Mouse (Mus musculus) cerebellum, adult 9-11 months (tissue): Measurements from ENCODE around the gene Bag2.
"Not testable (repeated sequence)": the region's sequence is repeated elsewhere in the genome, so short reads cannot be mapped to it uniquely, and the experiment has no call there.

Source experiments
- DNase-seq: peaks from one replicate; pipeline ENCODE4 v3.0.0; 2022

Gene Bag2

DNA sequence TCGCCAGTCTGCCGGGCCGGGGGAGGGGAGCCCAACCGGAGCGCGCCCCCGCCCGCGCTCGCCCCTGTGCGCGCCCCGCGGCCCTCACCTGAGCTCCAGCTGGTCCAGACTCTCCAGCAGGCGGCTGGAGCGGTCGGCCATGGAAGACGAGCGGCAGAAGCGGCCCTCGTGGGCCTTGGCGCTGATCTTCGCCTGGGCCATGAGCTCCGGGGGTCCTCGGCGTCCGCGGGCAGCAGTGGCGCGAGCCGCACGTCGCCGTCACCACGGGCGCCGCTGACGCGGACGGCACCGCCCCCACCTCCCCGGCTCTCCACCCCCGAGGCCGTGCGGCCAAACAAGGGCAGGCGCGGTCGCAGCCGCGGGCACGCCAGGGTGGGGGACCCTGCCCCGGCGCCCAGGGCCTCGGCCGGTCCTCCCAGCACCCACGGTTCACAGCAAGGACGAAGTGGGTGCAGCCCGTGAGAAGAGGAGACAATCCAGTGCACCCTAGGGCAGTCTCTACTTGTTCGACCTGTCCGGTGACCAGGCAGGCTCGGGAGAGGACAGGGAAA is at the start of gene Bag2:
Gene Bag2, minus strand, starts transcription at position 305 of the 551 bp plus-strand sequence.
- DNase-seq: peak; percentile 76

DNA sequence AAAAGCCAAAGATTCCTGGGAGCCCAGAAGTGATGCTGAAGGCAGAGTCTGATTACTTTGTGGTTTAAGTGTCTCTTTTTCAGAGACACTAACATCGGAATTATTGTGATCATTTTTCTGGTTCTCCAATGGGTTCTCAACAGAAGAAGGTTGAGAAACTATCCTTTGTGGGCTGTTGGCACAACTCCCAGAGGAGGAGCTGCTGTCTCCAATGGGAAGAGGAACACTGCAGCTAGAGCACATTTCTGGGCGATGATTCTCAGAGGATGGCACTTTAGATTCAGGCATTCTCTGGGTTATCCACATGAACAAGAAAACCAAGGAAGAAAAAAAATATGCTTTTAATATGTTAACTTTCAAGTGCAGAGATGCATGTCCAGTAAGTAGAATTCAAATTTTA is 45.7 kb upstream of the Bag2 start:
- no peak for DNase-seq

DNA sequence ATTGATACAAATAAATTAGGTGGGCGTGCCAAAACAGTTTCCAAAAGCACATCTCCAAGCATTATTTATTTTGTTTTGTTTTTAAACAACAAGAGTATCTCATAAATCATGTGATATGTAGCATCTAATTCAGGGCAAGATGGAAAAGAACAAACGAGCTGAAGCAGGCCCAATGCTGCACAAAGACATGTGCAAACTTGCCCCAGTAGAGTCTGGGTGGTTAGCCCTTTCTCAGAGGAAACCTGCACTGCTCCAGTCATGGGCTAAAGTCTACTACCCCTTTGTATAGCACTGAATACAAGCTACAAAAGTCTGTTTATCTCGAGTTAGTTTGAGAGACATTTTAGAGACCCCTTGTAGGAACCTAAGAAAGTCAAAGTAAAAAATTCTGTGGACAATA is 42.0 kb upstream of the Bag2 start:
- no peak for DNase-seq

DNA sequence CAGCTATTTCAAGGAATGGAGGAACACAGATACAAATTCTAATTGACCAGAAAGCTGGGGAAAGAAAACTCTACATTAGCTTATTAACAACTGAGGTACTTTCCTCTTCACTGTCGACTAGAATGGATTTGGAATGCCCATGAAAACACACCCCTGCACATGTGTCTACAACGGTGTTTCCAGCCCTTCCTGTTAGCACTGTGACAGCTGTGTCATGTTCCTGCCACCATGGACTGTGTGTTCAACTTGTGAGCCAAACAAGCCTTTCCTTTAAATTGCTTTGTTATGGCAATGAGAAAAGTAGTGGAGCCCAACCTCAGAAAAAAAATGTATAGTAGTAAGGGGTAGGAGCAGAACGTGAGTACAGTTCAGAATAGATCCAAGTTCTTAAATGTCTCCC is 30.9 kb upstream of the Bag2 start:
- DNase-seq: no peak

DNA sequence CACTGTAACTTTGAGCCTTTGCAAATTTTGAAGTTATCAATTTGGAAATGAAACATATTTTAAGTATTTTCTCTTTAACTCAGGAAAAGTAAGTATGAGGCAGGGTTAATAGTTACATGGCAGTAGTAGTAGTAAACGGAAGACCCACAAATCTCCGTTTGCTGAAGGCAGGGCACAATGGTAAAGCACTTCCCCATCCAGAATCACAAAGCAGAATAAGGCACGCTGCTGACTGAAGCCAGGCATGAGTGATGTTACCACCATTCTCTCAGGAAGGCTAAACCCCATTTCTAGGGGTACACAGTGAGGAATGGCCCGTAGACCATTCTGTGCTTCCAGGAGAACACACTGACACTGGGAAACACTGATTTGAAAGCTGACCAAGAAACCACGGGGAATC is 30.5 kb upstream of the Bag2 start:
- DNase-seq: no peak

DNA sequence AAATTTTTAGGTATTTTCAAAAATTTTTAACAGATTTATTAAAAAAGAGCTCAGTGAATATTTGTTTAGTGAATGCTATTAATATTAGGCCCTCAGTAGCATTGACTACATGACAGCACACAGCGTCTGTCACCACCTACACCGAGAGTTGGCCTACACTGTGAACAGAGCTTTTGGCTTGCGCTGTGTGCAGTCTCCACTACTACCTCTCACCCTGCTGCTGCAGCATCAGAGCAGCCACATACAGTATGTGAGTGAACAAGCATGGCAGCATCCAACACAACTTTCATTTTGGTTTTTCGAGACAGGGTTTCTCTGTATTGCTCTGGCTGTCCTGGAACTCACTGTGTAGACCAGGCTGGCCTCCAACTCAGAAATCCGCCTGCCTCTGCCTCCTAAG is 27.0 kb upstream of the Bag2 start:
- DNase-seq: no peak

DNA sequence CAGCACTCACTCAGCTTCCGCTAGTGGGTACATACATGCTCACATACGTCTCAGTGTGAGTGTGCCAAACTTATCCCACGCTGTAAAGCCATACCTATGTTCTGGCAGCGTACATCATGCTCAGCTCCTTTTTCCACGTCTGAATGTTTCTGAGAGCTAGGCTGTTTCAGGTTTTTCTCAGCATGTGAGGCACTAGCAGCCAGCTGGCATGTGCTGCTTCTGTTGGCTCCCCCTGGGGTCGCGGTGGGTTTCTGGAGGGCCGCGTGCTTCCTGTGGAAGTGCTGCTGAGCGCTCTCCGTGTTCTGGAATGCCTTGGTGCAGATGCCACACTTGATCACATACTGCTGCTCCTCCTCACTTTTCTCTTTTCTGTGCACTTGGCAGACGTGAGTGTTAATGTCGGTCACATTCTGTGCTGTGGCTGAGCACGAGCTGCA is 18.6 kb upstream of the Bag2 start:
- DNase-seq: peak; percentile 32

DNA sequence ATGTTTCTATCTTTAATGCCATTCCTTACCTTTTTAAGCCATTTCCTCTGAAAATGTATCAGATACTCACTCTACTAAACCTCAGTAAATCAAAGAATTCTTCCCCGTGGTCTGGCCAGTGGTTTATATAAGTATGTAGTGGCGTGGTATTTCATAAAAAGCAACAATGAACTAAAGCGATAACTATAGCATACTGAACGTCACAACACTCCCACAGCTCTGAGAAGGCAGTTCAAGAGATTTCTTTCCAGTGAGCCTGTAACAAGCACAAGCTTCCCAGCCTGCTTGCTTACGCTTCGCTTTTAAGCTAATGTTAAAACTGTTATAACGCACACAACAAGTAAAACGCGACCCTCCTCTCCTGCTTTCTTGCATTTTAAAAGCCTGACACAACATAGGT is 14.5 kb upstream of the Bag2 start:
- no peak for DNase-seq

DNA sequence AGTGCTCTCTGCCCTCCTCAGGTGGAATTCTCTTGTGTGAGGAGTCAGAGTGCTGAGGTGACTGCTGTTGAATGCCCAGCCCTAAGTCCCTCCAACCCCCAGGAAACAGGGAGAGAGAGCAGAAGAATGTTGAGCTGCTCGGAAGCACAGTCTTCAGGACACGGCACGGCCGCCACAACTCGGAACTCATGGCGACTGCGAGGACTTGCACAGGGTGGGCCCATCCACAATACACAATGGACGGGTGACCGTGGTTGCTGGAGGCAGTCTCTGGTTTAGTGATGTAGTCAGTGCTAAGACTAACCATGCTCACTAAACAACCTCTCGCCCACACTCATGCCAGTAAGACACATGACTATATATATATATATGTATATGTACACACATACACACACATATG is 14.0 kb upstream of the Bag2 start:
- no peak for DNase-seq

DNA sequence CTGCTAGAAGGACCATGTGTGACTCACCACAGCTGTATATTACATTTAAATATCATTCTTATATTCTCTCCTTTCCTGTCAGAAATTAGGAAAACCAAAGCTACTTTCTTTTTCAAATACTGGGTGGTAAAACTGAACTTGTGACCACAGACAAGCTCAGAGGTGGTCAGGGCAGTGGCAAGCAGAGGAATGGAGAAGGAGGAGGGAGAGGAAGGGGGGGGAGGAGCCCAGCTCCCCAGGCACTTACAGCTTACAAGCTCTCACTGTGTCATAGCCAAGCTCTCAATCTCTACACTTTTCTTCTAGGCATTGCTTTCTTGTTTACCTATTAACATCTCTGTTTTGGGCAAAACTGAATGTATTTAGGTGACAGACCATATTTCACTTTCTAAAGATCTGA is 11.2 kb upstream of the Bag2 start:
- DNase-seq: no peak

DNA sequence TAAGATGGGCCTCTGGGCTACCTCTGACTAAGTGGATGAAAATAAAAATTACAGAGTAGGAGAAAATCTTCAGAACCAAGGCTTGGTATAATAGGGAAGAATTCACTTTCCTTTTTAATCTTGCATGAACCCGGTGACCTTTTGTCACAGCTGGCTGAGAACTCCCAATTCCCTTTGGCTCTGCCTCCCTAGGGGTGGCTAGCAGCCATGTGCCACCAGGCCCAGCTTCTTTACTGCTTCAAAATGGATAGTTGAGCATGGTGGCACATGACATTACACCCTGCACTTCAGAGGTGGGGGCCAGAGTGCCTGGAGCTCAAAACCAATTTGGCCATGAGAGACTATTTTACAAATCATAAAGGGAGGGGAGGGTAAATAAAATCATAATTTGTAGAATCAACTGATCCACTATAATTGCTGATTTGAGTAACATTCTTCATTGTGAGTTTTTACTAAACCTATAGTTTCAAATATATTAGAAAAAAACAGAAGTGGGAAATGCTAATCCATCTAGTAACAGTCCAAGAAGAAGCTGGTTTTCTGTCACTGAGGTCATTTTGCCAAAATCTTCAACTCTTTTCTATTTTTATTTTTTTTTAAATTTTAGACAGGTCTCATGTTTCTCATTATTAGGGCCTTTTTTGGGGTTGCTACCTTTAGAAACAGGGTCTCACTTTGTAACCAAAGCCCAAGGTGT is 10.6 kb upstream of the Bag2 start:
- no peak for DNase-seq

DNA sequence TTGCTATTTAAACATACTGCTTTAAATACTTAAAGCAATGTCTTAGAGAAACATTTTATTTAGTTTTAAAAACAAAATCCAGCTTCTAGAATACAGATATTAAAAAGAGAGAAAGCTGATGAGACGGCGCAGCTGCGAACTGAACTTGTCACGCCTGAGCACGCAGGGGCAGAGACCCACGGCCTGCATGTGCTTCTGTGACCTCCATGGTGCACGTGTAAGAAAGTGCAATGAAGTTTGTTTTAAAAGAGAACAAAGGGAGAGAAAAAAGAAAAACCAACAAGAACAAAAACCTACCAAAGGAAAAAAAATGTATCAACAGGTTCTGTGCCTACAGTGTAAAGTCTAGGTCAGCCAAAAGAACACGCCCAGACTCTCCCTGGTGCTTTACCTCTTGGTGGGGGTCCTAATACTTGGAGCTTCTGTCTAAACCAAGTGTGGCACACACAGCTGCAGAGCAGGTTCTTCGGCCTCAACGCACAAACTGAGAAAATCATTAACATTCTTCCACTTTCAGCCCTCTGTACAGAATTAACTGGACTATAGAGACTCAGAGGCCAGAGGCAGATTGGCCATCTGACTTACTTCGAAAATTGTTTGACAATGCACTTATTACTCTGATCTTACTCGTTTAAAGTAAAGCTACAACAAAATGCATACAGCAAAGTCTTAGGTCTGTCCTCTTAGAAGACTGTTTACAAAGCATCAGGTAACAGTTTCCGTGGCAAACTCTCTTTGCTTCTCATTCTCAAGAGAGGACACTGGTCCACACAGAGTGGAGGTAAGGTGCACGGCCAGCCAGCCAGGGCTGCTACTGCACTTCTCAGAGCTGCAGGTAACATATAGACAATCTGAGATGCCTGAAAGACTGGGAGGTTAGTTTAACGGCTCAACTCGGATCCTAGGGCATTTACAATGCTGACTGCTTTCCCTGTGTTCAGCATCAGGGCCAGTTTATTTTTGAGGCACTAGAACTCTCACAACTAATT is 9.2 kb upstream of the Bag2 start:
- DNase-seq: no peak

DNA sequence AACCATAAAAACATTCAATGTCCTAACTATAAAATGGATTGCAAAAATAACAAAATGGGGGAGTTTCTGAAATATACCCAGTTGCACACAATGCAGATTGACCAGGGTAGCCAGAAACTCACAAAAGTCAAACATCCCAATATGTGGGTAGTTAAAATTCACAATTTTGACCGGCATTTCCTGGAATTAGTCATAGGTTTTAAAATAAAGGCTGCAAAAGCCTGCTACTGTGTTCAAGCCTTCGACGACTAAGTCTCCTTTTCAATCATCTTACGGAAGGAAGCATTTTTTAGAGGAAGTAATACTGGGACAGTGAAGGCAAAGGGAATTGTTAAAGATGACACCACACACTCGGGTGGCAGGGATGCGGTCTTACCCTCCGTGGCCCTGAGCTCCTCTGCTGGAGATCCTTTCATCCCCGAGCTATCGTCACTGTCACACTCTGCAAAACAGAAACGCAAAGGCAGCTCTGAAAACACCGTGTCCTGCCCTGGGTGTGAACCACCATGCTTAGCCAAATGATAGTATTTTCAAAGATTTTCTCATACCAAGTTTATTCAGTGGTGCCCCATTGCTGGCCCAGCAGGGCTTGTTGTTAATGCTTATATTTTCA is 8.0 kb upstream of the Bag2 start:
- no peak for DNase-seq

DNA sequence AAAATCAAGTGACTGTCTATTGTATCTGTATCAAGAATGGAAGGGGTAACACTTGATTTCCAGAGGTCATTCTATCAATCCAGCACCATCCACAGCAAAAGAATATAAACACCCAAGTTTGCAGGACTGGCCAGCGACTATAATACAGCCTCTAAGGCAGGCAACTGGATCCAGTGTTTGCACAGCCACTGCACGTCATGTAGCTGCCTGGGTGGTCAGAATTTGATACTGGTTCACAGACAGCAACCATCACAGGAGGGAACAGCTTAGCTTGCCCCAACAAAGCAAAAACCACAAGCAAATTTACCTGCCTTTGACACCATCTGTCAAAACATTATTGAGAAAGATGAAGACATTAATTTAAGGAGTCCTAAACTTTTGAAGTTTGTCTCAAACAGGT is 6.2 kb upstream of the Bag2 start:
- DNase-seq: no peak

DNA sequence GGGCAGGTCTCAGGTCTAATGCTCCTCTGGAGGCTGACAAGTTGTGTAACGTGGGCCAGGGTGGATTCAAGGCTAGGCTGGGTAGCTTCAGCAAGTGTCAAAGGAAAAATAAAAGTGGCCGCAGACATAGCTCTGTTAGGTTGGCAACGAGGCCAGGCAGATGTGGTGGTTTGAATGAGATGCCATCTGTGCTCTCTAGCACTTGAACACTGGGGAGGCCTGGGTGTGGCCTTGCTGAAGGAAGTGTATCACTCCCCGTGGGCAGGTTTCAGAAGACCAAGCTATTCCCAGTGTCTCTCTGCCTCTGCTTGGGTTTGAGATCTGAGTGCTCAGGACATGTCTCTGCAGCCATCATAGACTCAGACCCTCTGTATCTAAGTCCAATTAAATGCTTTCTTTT is 893 bp upstream of the Bag2 start:
- DNase-seq: no peak

DNA sequence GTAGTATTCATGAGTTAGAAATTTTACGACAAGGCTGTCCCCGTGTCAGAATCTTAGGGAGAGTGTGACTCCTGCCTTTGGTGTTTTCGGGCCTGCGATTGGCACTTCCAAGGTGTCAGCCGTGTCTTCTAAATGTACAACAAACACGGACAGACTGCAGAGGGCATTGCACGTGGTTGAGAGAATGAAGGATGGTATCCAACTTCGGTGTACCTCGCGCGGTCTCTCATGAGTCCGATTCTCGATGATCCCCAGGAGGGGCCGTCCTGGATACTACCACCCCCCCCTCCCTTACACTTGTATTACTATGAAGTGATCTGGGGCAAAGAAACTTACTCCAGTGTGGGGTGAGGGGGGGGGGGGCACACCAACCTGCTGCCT is 572 bp downstream of the Bag2 start:
- no peak for DNase-seq

DNA sequence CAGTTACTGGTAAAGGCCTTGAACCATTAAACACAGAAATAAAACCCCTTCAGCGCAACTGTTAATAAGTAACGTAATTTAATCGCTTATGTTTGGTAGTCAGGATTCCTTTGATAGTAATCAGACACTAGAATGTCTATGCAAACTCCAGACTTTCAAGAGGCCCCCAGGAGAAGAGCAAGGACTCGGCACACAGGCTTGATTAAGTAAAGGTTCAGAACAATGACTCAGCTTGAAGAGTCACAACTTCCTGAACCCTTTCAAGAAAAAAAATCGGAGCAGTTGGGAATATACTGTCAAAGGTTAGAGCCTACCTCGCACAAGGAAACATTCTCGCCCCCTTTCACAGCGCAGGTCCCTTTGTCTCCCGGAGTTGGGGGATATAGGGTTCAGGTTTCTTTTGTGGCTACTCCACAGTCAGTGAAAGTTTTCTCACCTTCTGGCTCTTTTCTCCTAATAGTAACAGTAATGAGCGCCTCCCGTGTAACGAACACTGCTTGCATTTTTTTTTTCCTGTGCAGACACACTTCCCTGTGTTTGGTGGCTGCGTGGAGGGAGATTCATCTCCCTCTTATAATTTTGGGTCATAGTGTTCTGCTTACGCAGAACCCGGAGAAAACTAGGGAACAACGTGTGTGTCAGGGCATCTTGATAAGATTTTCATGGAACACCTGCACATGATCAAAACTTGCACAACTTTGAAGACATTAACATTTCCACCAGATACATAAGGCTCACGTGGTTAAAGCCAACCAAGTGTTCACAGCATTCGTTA is 1.1 kb downstream of the Bag2 start:
- DNase-seq: no peak

DNA sequence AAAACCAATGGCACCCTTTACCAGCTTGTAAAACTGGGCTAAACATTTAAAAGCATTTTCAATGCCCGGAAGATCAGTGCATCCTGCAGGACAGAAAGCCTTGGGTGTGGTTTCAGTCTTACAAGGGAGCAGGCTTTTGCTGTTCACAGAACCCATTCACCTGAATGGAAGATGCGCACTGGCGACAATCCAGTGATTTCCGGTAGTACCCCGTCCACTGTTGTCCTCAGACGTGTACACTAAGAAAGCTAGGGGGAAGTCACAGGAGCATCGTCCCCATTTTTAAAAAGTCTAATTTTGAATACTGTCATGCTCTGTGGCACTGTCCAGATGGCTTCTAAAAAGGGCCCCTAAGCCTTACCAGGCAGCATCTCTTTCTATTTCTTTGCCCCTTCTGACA is 1.8 kb downstream of the Bag2 start:
- DNase-seq: no peak

DNA sequence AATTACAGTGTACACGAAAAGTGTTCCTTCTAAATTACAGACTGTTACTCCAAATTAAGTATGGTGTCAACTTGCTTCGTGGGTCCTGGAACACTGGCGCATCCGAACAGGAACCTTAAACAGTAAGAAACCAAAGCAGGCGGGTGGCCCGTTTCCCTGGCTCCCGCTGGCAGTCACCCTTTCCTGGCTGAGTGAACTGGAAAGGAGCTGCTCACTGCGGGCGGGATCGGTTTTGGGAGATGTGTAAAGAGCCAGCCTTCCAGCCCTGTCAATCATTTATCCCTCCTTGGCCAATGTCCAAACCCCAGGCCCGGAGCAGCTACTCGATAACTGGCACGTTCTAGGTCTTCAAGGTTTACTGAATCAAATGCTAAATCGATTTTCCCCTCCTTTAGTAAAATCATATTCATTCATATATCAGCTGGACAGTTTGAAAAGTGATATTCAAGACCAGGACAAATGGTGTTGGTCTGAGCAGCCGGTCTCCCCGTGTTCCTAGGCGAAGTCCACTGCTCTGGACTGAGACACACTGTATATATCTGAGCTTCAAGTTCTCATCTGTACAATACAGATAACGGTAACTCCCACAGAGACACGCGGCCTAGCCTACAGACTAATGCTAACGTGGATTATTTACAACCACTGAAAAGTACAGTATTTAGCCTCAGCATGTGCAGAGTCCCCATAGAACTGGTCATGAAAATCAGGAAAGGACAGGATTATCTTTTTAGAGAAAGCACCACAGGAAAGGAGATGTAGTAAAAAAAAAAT is 2.4 kb downstream of the Bag2 start:
- no peak for DNase-seq

DNA sequence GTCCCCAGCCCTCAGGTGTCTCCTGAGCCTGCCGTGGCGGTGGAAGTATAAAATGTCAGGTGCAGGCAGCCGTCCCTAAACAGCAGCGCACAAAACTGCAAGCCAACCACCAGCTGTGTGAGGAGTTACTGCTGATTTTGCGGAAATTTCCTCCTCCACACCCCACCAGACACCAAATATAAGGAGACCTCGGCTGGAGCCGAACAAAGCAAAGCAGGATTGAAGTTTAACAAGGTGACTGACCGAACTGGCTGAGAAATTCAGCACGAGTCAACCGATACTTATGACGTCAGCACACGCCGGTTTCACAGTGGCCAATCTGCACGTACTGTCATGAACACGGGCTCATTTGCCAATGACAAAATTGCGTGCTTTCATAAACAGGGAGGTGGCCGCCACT is 3.5 kb downstream of the Bag2 start:
- DNase-seq: no peak

DNA sequence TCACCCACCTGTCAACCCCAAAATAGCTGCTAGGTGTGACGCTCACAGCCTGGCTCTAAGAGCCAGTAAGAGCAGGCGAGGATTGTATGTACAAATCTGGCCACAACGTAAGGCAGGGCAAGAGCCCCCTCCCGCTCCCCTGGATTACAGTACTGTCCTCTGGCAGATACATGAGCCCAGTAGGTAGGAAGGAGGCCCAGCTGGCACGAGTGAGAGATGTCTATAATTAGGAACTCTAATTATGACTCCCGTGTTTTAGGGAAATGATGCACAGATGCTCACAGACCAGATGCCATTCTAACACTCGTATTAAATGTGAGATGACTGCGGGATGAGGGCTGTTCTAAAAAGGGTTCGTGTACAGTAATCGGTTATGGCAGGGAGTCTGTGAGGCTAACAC is 6.3 kb downstream of the Bag2 start:
- peak; percentile 70 for DNase-seq

DNA sequence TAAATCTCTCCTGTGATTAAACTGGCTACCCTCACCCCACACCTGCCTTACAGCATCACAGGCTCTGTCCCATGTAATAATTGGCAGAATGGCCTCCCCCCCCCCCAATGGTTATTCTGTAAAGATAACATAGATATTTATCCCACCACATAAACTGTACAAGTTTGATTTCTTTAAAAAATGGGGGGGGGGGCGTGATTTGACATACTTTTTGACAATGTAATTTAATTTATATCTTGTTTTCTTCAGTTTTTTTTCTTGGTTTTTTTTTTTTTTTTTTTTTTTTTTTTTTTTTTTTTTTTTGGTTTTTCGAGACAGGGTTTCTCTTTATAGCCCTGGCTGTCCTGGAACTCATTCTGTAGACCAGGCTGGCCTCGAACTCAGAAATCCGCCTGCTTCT is 7.9 kb downstream of the Bag2 start:
- DNase-seq: not testable (repeated sequence)
